Mouse (Mus musculus) stomach, embryonic 14.5 days (tissue): ENCODE data around the gene Grik4. TPM values are rescaled to one million over a fixed set of nuclear protein-coding genes. Genes with fewer than 3 reads are reported as not detected.
A peak's percentile ranks its signal among the peaks of the same experiment; 100 is the strongest.

Experiments used
- ATAC-seq: fragments of 200-750 bp; cut with Nextera tagmentation; 2 replicates; pipeline ENCODE4 v1.8.0; 2017; ENCODE audit warnings: low read depth, moderate TSS enrichment; ENCODE audit not compliant: insufficient number of reproducible peaks, insufficient read depth, low FRiP score
- H3K27ac ChIP-seq: fragments of 300-500 bp; sonication (generic); 2 replicates; pipeline ENCODE4 v1.5.1; 2014; ENCODE audit warnings: mild to moderate bottlenecking, low read length, moderate library complexity, mixed read lengths
- H3K27me3 ChIP-seq: fragments of 300-500 bp; sonication (generic); 2 replicates; pipeline ENCODE4 v1.6.1; 2014; ENCODE audit warnings: low read length, control low read depth, mixed read lengths; ENCODE audit not compliant: control insufficient read depth, insufficient read depth
- H3K36me3 ChIP-seq: fragments of 300-500 bp; sonication (generic); 2 replicates; pipeline ENCODE4 v1.6.1; 2014; ENCODE audit warnings: mild to moderate bottlenecking, control low read depth, low read length, moderate library complexity, mixed read lengths; ENCODE audit not compliant: control insufficient read depth, insufficient read depth
- H3K4me1 ChIP-seq: fragments of 300-500 bp; sonication (generic); 2 replicates; pipeline ENCODE4 v1.6.1; 2014; ENCODE audit warnings: low read length, control low read depth, mixed read lengths; ENCODE audit not compliant: control insufficient read depth, insufficient read depth
- H3K4me2 ChIP-seq: fragments of 300-500 bp; sonication (generic); replicated peaks from 2 replicates; pipeline ENCODE4 v1.6.1; 2014; ENCODE audit warnings: low read depth, low read length, control low read depth
- H3K4me3 ChIP-seq: fragments of 300-500 bp; sonication (generic); 2 replicates; pipeline ENCODE4 v1.5.1; 2014; ENCODE audit warnings: low read depth, low read length, control low read depth
- H3K9ac ChIP-seq: fragments of 300-500 bp; sonication (generic); replicated peaks from 2 replicates; pipeline ENCODE4 v1.6.1; 2014; ENCODE audit warnings: low read depth, mild to moderate bottlenecking, control low read depth, low read length, moderate library complexity, mixed read lengths
- H3K9me3 ChIP-seq: fragments of 300-500 bp; sonication (generic); 2 replicates; pipeline ENCODE4 v1.6.1; 2016; ENCODE audit warnings: low read depth, low read length, control low read depth; ENCODE audit not compliant: control insufficient read depth
- WGBS: fragments of 180-500 bp; shearing (Covaris S2); extraction: QIAGEN DNeasy Blood & Tissue Kit; methylation state at CpG from one replicate; pipeline ENCODE4 v1.1.7; 2014; 5-methylcytosine and 5-hydroxymethylcytosine counted together
- polyA plus RNA-seq: library from polyadenylated mRNA; unstranded; fragments of >200 nt; fragmentation: Nextera tagmentation; extraction: Ambion mirVana; gene quantifications from 2 replicates; pipeline ENCODE4 v1.2.1, GENCODE M21; 2014

Grik4 gene
- polyA plus RNA-seq, 1 experiment from 2014 or later: 1.4 TPM

GRCm38 (mm10) chr9:42484667-42485066 lies 459.6 kb downstream of the Grik4 start:
- Histone ChIP-seq H3K36me3 (no peaks in the 10 kb centered on the region), H3K4me1 (no peaks in the 10 kb centered on the region), H3K4me2 (no peak overlapping the region), H3K27ac (no peak overlapping the region), H3K4me3 (no peak overlapping the region), H3K9ac (no peak overlapping the region), H3K27me3 (no peaks in the 10 kb centered on the region), H3K9me3 (no peaks in the 10 kb centered on the region)
- WGBS: 86% methylated on average over 1 of the region's 1 CpGs
- ATAC-seq: no peak

GRCm38 (mm10) chr9:42482944-42483343 lies 461.3 kb downstream of the Grik4 start:
- no peaks in the 10 kb centered on the region for H3K36me3 ChIP-seq
- no peak overlapping the region for H3K27ac ChIP-seq
- H3K9me3 ChIP-seq: no peaks in the 10 kb centered on the region
- no peak overlapping the region for H3K4me3 ChIP-seq
- ATAC-seq: no peak
- whole genome bisulfite sequencing: 93% methylated on average over 1 of the region's 1 CpGs
- H3K9ac ChIP-seq: no peak overlapping the region
- H3K27me3 ChIP-seq: no peaks in the 10 kb centered on the region
- H3K4me1 ChIP-seq: no peaks in the 10 kb centered on the region
- H3K4me2 ChIP-seq: no peak overlapping the region

- Histone ChIP-seq H3K4me1 (peaks cover 3% of the 10 kb centered on the region; the same call in 1 of the 2 replicates), H3K27me3 (no peaks in the 10 kb centered on the region), H3K9me3 (no peaks in the 10 kb centered on the region), H3K4me3 (no peak overlapping the region), H3K27ac (no peak overlapping the region), H3K36me3 (no peaks in the 10 kb centered on the region), H3K4me2 (no peak overlapping the region), H3K9ac (no peak overlapping the region)
- 70% methylated on average over 4 of the region's 4 CpGs for WGBS
- ATAC-seq: no peak
These were observed 468.1 kb downstream of the Grik4 start for GRCm38 (mm10) chr9:42476166-42476565.

- WGBS: 77% methylated on average over 8 of the region's 8 CpGs
- Histone ChIP-seq H3K27ac (no peak overlapping the region), H3K4me3 (no peak overlapping the region), H3K9me3 (no peaks in the 10 kb centered on the region), H3K4me1 (peaks cover 9% of the 10 kb centered on the region; the same call in 1 of the 2 replicates), H3K36me3 (no peaks in the 10 kb centered on the region; the same call in 1 of the 2 replicates), H3K9ac (no peak overlapping the region), H3K27me3 (no peaks in the 10 kb centered on the region), H3K4me2 (no peak overlapping the region)
- no peak for ATAC-seq
These were observed 470.0 kb downstream of the Grik4 start for GRCm38 (mm10) chr9:42474244-42474643.

- Histone ChIP-seq H3K27me3 (no peaks in the 10 kb centered on the region), H3K9ac (peak overlapping the region; percentile 63), H3K4me2 (peak overlapping the region; percentile 79), H3K4me3 (peak overlapping the region; percentile 77), H3K4me1 (peaks cover 11% of the 10 kb centered on the region; the same call in 1 of the 2 replicates), H3K27ac (peak overlapping the region; percentile 34; the same call in 1 of the 2 replicates), H3K36me3 (no peaks in the 10 kb centered on the region; the same call in 1 of the 2 replicates), H3K9me3 (no peaks in the 10 kb centered on the region)
- WGBS: 6% methylated on average over 46 of the region's 49 CpGs
- peak; percentile 89 for ATAC-seq
These were observed 472.2 kb downstream of the Grik4 start for GRCm38 (mm10) chr9:42471921-42472747.

- H3K36me3 ChIP-seq: no peaks in the 10 kb centered on the region; the same call in 1 of the 2 replicates
- H3K27me3 ChIP-seq: no peaks in the 10 kb centered on the region
- H3K27ac ChIP-seq: 0 out of 2 replicates have a peak overlapping the region, but pooled peaks have one; percentile 8
- H3K4me3 ChIP-seq: peak overlapping the region; percentile 77
- peaks cover 11% of the 10 kb centered on the region; the same call in 1 of the 2 replicates for H3K4me1 ChIP-seq
- H3K9me3 ChIP-seq: no peaks in the 10 kb centered on the region
- H3K9ac ChIP-seq: peak overlapping the region; percentile 63
- ATAC-seq: 0 out of 2 replicates have a peak, but pooled peaks have one; percentile 42
- H3K4me2 ChIP-seq: peak overlapping the region; percentile 79
- 45% methylated on average over 4 of the region's 4 CpGs for WGBS
These were observed 473.1 kb downstream of the Grik4 start for GRCm38 (mm10) chr9:42471214-42471613.

- ATAC-seq: no peak
- H3K27ac ChIP-seq: no peak overlapping the region
- H3K4me3 ChIP-seq: no peak overlapping the region
- H3K4me2 ChIP-seq: no peak overlapping the region
- H3K36me3 ChIP-seq: no peaks in the 10 kb centered on the region; the same call in 1 of the 2 replicates
- peaks cover 11% of the 10 kb centered on the region; the same call in 1 of the 2 replicates for H3K4me1 ChIP-seq
- no peaks in the 10 kb centered on the region for H3K9me3 ChIP-seq
- no peak overlapping the region for H3K9ac ChIP-seq
- WGBS: 96% methylated on average over 15 of the region's 15 CpGs
- H3K27me3 ChIP-seq: no peaks in the 10 kb centered on the region
These were observed 475.0 kb downstream of the Grik4 start for GRCm38 (mm10) chr9:42469323-42469722.

GRCm38 (mm10) chr9:42468360-42468759 lies 475.9 kb downstream of the Grik4 start:
- no peak overlapping the region for H3K4me2 ChIP-seq
- peaks cover 16% of the 10 kb centered on the region; the same call in 1 of the 2 replicates for H3K4me1 ChIP-seq
- no peaks in the 10 kb centered on the region for H3K27me3 ChIP-seq
- no peaks in the 10 kb centered on the region for H3K9me3 ChIP-seq
- H3K4me3 ChIP-seq: no peak overlapping the region
- WGBS: 87% methylated on average over 5 of the region's 5 CpGs
- ATAC-seq: no peak
- no peak overlapping the region for H3K27ac ChIP-seq
- no peaks in the 10 kb centered on the region; the same call in 1 of the 2 replicates for H3K36me3 ChIP-seq
- no peak overlapping the region for H3K9ac ChIP-seq
